Mouse (Mus musculus) intestine, embryonic 16.5 days (tissue): ENCODE data around the gene Mical3. TPM values are rescaled to one million over a fixed set of nuclear protein-coding genes. Genes with fewer than 3 reads are reported as not detected.
A peak's percentile ranks its signal among the peaks of the same experiment; 100 is the strongest.

Source experiments
- ATAC-seq: fragments of 200-750 bp; cut with Nextera tagmentation; 2 replicates; pipeline ENCODE4 v1.8.0; 2017; ENCODE audit warnings: moderate TSS enrichment, moderate library complexity
- H3K27ac ChIP-seq: fragments of 300-500 bp; sonication (generic); 2 replicates; pipeline ENCODE4 v1.5.1; 2014; ENCODE audit warnings: mild to moderate bottlenecking, low read length
- H3K27me3 ChIP-seq: fragments of 300-500 bp; sonication (generic); replicated peaks from 2 replicates; pipeline ENCODE4 v1.6.1; 2014; ENCODE audit warnings: low read length, control low read depth, mixed read lengths; ENCODE audit not compliant: control insufficient read depth, insufficient read depth
- H3K36me3 ChIP-seq: fragments of 300-500 bp; sonication (generic); 2 replicates; pipeline ENCODE4 v1.6.1; 2014; ENCODE audit warnings: low read length, control low read depth; ENCODE audit not compliant: control insufficient read depth, insufficient read depth
- H3K4me1 ChIP-seq: fragments of 300-500 bp; sonication (generic); 2 replicates; pipeline ENCODE4 v1.6.1; 2014; ENCODE audit warnings: low read length, control low read depth, mixed read lengths; ENCODE audit not compliant: control insufficient read depth, insufficient read depth
- H3K4me2 ChIP-seq: fragments of 300-500 bp; sonication (generic); 2 replicates; pipeline ENCODE4 v1.6.1; 2014; ENCODE audit warnings: low read depth, low read length, control low read depth
- H3K4me3 ChIP-seq: fragments of 300-500 bp; sonication (generic); 2 replicates; pipeline ENCODE4 v1.5.1; 2014; ENCODE audit warnings: mild to moderate bottlenecking, low read length
- H3K9ac ChIP-seq: fragments of 300-500 bp; sonication (generic); 2 replicates; pipeline ENCODE4 v1.6.1; 2014; ENCODE audit warnings: low read depth, low read length
- H3K9me3 ChIP-seq: fragments of 300-500 bp; sonication (generic); 2 replicates; pipeline ENCODE4 v1.6.1; 2016; ENCODE audit warnings: low read length, control low read depth; ENCODE audit not compliant: control insufficient read depth
- WGBS: fragments of 180-500 bp; shearing (Covaris S2); extraction: QIAGEN DNeasy Blood & Tissue Kit; methylation state at CpG from one replicate; pipeline ENCODE4 v1.1.7; 2014; 5-methylcytosine and 5-hydroxymethylcytosine counted together
- polyA plus RNA-seq: library from polyadenylated mRNA; unstranded; fragments of >200 nt; fragmentation: Nextera tagmentation; extraction: Ambion mirVana; gene quantifications from 2 replicates; pipeline ENCODE4 v1.2.1, GENCODE M21; 2015

Mical3 gene
- polyA plus RNA-seq, 1 experiment from 2014 or later: 5.5 TPM

- WGBS: 82% methylated on average over 10 of the region's 10 CpGs
- peaks cover 20% of the 10 kb centered on the region for H3K4me1 ChIP-seq
Measured at GRCm38 (mm10) chr6:121082094-121082473, 48.7 kb downstream of the Mical3 start.

GRCm38 (mm10) chr6:121081288-121082093 lies 49.3 kb downstream of the Mical3 start:
- H3K4me3 ChIP-seq: no peak overlapping the region
- peaks cover 21% of the 10 kb centered on the region for H3K4me1 ChIP-seq
- H3K9ac ChIP-seq: no peak overlapping the region
- H3K36me3 ChIP-seq: no peaks in the 10 kb centered on the region
- WGBS: 64% methylated on average over 26 of the region's 26 CpGs
- no peak overlapping the region for H3K4me2 ChIP-seq
- ATAC-seq: no peak
- no peaks in the 10 kb centered on the region for H3K9me3 ChIP-seq
- H3K27me3 ChIP-seq: no peaks in the 10 kb centered on the region
- H3K27ac ChIP-seq: no peak overlapping the region

More at GRCm38 (mm10) chr6:121082094-121082473, 48.7 kb downstream of the Mical3 start:
- H3K4me2 ChIP-seq: no peak overlapping the region
- no peaks in the 10 kb centered on the region for H3K36me3 ChIP-seq
- no peak overlapping the region for H3K27ac ChIP-seq
- no peaks in the 10 kb centered on the region for H3K27me3 ChIP-seq
- no peak for ATAC-seq
- H3K9me3 ChIP-seq: no peaks in the 10 kb centered on the region
- no peak overlapping the region for H3K9ac ChIP-seq
- no peak overlapping the region for H3K4me3 ChIP-seq

GRCm38 (mm10) chr6:121078175-121078574 lies 52.6 kb downstream of the Mical3 start:
- no peaks in the 10 kb centered on the region for H3K27me3 ChIP-seq
- no peak overlapping the region for H3K27ac ChIP-seq
- no peak overlapping the region for H3K4me3 ChIP-seq
- no peak for ATAC-seq
- no peaks in the 10 kb centered on the region for H3K9me3 ChIP-seq
- 81% methylated on average over 5 of the region's 5 CpGs for WGBS
- no peak overlapping the region for H3K4me2 ChIP-seq
- peaks cover 11% of the 10 kb centered on the region for H3K4me1 ChIP-seq
- H3K36me3 ChIP-seq: no peaks in the 10 kb centered on the region
- no peak overlapping the region for H3K9ac ChIP-seq

- peak; percentile 61; the same call in 1 of the 2 replicates for ATAC-seq
Measured at GRCm38 (mm10) chr6:121076929-121077566, 53.8 kb downstream of the Mical3 start.

GRCm38 (mm10) chr6:121075763-121076162 lies 55.0 kb downstream of the Mical3 start:
- Histone ChIP-seq H3K4me2 (no peak overlapping the region), H3K4me1 (peaks cover 5% of the 10 kb centered on the region; the same call in 1 of the 2 replicates), H3K27me3 (no peaks in the 10 kb centered on the region), H3K4me3 (no peak overlapping the region), H3K27ac (no peak overlapping the region), H3K9ac (no peak overlapping the region), H3K36me3 (no peaks in the 10 kb centered on the region), H3K9me3 (no peaks in the 10 kb centered on the region)
- no peak for ATAC-seq
- 93% methylated on average over 1 of the region's 1 CpGs for WGBS

More at GRCm38 (mm10) chr6:121076929-121077566, 53.8 kb downstream of the Mical3 start:
- Histone ChIP-seq H3K36me3 (no peaks in the 10 kb centered on the region), H3K9me3 (no peaks in the 10 kb centered on the region), H3K4me1 (peaks cover 11% of the 10 kb centered on the region), H3K27me3 (no peaks in the 10 kb centered on the region), H3K27ac (peak overlapping the region; percentile 5; the same call in 1 of the 2 replicates), H3K4me2 (no peak overlapping the region), H3K4me3 (no peak overlapping the region), H3K9ac (no peak overlapping the region)
- WGBS: 75% methylated on average over 12 of the region's 12 CpGs

- H3K36me3 ChIP-seq: no peaks in the 10 kb centered on the region
- no peak for ATAC-seq
- no peak overlapping the region for H3K9ac ChIP-seq
- H3K9me3 ChIP-seq: no peaks in the 10 kb centered on the region
- H3K27ac ChIP-seq: no peak overlapping the region
- H3K4me3 ChIP-seq: no peak overlapping the region
- H3K4me2 ChIP-seq: no peak overlapping the region
- no peaks in the 10 kb centered on the region for H3K27me3 ChIP-seq
- 81% methylated on average over 7 of the region's 7 CpGs for WGBS
- H3K4me1 ChIP-seq: peaks cover 9% of the 10 kb centered on the region
Measured at GRCm38 (mm10) chr6:121073312-121073711, 57.5 kb downstream of the Mical3 start.

GRCm38 (mm10) chr6:121072615-121073014 lies 58.2 kb downstream of the Mical3 start:
- Histone ChIP-seq H3K27ac (no peak overlapping the region), H3K4me3 (no peak overlapping the region), H3K27me3 (no peaks in the 10 kb centered on the region), H3K4me2 (no peak overlapping the region), H3K36me3 (no peaks in the 10 kb centered on the region), H3K9ac (no peak overlapping the region), H3K4me1 (peaks cover 16% of the 10 kb centered on the region), H3K9me3 (no peaks in the 10 kb centered on the region)
- 74% methylated on average over 2 of the region's 2 CpGs for WGBS
- ATAC-seq: no peak

- H3K9ac ChIP-seq: no peak overlapping the region
- no peak overlapping the region for H3K27ac ChIP-seq
- 84% methylated on average over 9 of the region's 9 CpGs for WGBS
- no peaks in the 10 kb centered on the region for H3K27me3 ChIP-seq
- H3K9me3 ChIP-seq: no peaks in the 10 kb centered on the region
- H3K36me3 ChIP-seq: no peaks in the 10 kb centered on the region
- no peak overlapping the region for H3K4me3 ChIP-seq
- no peak for ATAC-seq
- H3K4me1 ChIP-seq: peaks cover 27% of the 10 kb centered on the region
- H3K4me2 ChIP-seq: no peak overlapping the region
Measured at GRCm38 (mm10) chr6:121070584-121071230, 60.1 kb downstream of the Mical3 start.

GRCm38 (mm10) chr6:121069156-121069555 lies 61.6 kb downstream of the Mical3 start:
- Histone ChIP-seq H3K4me3 (no peak overlapping the region), H3K36me3 (no peaks in the 10 kb centered on the region), H3K9ac (no peak overlapping the region), H3K4me2 (no peak overlapping the region), H3K4me1 (peaks cover 31% of the 10 kb centered on the region), H3K27ac (no peak overlapping the region), H3K27me3 (no peaks in the 10 kb centered on the region), H3K9me3 (no peaks in the 10 kb centered on the region)
- 78% methylated on average over 8 of the region's 8 CpGs for WGBS
- no peak for ATAC-seq
